Mouse (Mus musculus) left cerebral cortex, postnatal 36 days (tissue): ENCODE data around the gene Shprh. TPM values are rescaled to one million over a fixed set of nuclear protein-coding genes. Genes with fewer than 3 reads are reported as not detected.
"Not testable (repeated sequence)": the region's sequence is repeated elsewhere in the genome, so short reads cannot be mapped to it uniquely, and the experiment has no call there.

Experiments
- DNase-seq, 2 experiments: peaks; one replicate each; pipeline ENCODE4 v3.0.0; 2021 to 2022; ENCODE audit warnings: low spot score in 2 of 2, mixed read lengths in 1 of 2
- intact Hi-C: fragments of 180-260 bp; cut with DNase I; formaldehyde crosslinking; loops from one replicate; pipeline ENCODE4 v1.15.1; 2025
- total RNA-seq, 2 experiments: library from RNA; stranded (reverse); gene quantifications; 2 replicates each; pipeline ENCODE4 v1.2.3; 2021

The Shprh gene
- total RNA-seq, result 10 to 100 TPM; 41.3 to 46.8 TPM

DNA sequence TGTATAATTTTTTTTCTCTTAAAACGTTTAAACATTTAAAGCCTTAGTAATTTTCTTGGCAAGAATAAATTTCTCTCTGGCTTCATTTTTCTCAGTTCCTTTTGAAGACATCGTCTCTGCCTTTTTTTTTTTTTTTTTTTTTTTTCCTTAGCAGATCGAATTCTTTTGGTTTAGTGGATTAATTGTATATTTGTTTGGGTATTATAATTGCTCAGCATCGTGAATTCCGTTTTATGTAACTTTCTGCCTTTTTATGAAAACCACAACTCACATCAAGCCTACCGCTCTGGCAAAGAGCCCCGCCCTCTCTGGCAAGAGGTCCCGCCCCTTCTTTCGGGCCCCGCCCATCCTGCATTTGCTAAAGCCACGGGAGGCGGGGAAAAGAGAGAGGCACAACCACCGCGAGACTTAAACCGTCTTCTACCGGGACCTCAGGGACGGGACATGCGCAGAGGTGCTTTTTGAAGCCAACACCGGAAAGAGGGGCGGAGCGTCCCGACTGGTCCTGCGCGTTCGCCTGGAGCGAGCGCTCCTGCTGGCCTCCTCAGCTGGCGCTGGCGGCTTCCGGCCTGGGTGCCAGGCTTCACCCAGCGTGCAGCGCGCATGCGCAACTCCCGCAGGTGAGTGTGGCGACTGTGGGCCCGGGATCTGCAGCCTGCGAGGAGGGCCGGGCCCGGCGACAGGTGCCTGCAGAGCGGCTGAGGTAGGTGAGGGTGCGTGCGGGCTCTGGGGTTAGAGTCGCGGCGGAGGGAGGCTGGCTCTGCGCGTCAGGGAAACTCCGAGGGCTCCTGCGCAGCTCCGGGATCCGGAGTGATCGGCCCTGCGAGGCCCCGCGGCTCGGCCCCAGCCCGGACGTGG lies at the start of gene Shprh:
Gene Shprh (plus strand): TSS at position 544 of the 858 bp plus-strand sequence.
- peak; percentile 97 to 98 for DNase-seq
- intact Hi-C loops, result no loop called here

DNA sequence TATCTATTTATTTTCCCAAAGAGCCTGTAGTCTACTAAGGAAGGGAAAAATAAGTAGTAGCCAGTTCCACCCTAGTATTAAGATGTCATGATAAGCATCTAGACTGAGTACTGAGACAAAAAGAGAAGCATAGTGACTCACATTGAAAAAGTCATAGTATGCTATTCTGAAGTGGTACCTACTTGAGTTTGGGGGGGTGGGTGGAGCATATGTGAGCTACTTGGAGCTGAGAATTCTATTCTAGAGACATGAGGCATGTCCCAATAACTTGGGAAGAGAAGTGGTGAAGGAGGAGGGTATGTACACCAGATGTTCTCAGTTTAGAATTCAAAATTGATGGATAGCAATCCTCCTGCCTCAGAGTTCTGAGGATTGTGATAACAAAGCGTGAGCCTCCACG lies 27.4 kb upstream of the Shprh start:
- DNase-seq, result peak in 1 of 2 experiments; percentile 6
- intact Hi-C loops, result no loop called here

DNA sequence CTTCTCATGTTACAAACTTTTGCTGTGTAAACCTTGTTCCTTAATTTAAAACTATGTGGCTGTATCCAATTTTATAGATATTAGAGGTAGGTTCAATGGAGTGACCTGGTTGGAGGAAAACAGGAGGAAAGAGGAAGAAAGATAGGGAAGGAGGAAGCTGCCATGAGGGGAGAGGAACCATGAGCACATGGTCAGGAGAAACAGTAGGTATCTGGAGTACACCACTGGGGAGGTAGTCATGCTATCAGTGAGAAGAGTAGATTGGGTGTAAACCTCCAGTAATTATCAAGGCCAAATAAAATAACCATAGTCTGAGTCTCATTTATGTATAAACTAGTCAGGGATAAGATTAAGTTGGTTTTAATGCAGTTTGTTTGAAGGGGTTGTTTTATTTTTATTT lies 3.6 kb upstream of the Shprh start:
- intact Hi-C loops, result no loop called here
- no peak for DNase-seq

DNA sequence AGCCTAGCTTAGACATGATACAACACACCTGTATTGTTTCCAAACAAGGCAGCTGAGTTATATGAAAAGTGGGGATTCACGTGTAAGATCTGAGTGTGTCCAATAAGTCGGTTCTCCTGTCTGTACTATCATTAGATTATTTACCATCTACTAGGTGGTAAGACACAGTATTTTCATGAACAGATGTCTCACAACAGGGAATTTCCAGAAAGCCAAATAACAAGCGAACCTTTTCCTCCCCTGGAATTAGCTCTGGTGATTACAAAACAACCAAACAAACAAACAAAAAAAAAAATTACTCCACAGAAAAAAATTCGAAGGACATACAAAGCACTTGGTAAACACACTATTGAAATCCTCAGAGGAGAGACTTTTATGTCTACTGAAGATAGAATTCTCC lies 781 bp upstream of the Shprh start:
- no peak for DNase-seq
- intact Hi-C loops, result no loop called here

DNA sequence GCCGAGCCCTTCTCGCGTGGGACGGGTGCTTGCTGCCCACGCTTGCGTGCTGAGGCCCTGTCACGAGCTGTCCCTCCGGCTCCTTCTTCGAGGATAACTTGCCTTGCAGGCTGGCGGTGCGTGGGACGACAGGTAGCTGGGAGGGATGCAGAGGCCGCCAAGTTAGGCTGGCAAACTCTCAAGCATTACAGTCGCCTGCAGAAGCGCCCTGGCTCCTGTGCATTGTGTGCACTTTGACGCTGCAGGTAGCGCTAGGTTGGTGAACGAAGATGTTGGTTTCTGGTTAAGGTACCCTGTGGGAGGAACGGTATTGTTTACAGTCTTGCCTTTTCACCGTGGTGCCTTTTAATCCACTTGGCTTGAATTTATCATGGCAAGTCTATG lies 507 bp downstream of the Shprh start:
- intact Hi-C loops, result no loop called here
- DNase-seq, result no peak

DNA sequence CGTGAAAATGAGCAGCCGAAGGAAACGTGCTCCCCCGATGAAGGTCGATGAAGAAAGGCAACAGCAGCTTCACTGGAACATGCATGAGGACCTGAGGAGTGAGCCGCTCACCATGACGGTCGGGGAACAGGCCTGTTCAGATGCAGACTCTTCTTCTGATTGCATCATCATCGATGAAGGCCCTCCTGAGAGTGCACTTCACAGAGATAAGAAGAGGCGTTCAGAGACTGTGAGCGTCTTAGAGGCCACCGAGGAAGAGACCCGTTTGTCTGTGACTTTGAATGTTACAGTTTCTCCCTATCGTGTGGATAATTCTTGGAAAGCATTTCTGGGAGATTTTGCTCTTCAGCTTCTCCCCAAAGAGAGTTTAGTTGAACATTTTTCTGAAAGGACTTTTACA lies 2.4 kb downstream of the Shprh start:
- no peak for DNase-seq
- intact Hi-C loops, result no loop called here

DNA sequence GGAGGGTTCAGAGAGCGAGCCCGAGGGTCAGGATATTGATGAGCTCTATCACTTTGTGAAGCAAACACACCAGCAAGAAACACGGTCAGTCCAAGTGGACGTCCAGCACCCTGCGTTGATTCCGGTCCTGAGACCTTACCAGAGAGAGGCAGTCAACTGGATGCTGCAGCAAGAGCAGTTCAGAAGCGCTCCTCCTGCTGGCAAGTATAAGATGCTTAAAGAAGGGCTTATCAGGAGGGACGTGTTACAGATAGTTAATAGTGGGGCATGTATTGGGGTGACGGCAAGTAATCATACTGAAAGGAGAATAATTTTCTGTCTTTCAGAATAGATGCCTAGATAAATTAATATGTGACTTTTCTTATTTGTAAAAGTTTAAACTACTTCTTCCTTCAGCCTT lies 7.8 kb downstream of the Shprh start:
- no peak for DNase-seq
- intact Hi-C loops, result no loop called here

DNA sequence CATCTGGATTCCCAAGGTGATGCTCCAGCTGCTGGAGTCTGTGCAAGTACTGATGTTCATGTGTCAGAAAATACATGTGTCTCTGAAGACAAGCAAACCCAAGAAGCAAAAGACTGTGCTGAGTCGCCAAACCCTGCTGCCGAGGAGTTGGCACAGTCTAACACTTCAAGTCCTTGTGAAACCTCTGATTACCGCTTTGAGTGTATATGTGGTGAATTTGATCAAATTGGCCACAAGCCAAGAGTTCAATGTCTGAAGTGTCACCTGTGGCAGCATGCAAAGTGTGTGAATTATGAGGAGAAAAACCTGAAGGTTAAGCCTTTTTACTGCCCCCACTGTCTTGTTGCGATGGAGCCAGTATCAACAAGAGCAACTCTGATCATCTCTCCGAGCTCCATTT lies 15.3 kb downstream of the Shprh start:
- no peak for DNase-seq
- intact Hi-C loops, result no loop called here

DNA sequence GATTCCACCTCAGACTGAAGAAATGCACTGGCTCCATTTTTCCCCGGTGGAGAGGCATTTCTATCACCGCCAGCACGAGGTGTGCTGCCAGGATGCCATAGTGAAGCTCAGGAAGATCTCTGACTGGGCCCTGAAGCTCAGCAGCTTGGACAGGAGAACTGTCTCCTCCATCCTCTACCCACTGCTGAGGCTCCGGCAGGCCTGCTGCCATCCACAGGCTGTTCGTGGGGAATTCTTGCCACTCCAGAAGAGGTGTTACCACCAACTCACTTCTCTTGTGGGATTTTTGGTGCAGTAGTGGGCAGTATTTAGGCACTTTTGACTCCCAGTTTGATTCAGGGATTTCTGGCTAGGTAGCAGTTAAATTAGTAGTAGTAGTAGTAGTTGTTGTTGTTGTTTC lies 21.0 kb downstream of the Shprh start:
- intact Hi-C loops, result no loop called here
- DNase-seq, result no peak

DNA sequence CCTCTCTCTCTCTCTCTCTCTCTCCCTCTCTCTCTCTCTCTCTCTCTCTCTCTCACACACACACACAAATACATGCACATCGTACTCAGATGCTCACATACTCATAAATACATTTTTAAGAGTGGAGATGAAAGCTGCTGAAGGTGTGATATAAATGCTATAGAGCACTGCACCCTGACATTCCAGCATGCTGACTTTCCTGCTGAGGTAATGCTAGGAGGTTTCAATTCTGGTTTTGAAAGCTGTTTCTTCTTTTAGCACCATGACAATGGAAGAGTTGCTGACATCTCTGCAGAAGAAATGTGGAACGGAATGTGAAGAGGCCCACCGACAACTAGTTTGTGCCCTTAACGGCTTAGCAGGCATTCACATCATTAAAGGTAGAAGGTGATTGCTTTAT lies 22.4 kb downstream of the Shprh start:
- intact Hi-C loops, result no loop called here
- no peak for DNase-seq

DNA sequence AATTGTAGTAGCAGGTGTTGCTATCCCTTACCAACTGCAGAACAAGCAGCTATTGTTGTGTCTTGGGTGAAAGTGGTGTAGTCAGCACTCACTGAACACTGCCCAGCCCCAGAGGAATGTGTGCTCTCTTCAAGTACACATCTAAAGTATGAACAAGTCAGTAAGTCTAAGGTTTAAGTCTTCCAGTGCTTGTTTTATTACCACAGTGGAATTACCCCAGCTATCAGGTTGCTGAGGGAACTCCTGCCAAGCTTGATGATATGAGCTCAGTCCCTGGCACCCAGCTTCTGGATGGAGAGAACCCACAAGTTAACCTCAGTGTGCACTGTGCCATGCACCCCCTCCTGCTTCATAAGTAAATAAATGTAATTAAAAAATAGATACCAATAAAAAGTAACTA lies 23.3 kb downstream of the Shprh start:
- DNase-seq, result no peak
- intact Hi-C loops, result no loop called here

DNA sequence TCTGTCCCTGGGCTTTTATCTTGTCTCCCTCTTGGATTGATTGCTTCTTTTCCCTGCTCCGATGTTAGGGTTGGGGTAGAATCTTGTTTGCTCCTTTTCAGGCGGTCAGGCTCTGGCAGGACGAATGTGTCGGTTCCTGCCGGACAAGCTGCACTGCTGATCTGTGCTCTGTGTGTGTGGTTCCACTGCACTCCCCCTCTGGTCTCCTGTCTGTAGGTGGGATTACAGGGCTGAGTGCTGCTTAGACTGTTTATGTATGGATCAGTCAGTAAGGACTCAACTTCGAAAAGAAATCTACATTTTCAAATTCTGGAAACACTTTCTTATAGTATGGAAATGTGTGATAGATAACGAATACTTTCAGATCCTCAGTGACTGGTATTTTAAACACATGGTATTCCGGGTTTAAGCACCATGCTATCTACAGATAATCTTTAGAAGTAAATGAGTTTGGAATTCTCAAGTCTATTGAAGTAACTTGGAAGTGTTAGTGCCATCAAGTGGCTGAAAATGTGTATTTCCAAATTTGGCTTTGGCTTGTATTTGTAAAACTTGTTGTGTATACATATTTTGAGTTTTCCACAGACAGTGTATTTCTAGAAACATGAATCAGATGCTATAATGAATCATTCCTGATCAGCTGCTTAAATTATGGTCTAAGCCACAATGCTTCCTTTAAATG lies 26.7 kb downstream of the Shprh start:
- DNase-seq, result no peak
- intact Hi-C loops, result loop anchor here (5.0 kb wide), 1 partner anchor 769 kb away; no protein-coding TSS in a partner anchor

DNA sequence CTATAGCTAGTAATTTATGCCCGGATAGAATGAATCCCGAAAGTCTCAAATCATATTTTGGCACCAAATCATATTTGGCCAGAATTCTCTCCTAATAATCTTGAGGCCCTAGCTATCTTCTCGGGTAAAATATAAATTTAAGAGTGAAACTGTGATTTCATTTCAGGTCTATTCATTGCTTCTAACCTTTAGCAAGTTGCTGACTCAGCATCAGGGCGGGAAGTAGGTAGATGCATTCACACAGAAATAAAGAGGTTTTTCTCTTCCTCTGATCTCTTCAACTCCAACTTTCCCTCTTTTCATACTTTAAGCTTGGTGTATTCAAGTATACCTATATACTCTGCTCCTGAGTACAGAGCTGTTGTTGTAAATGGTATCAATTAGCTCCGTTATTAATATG lies 30.9 kb downstream of the Shprh start:
- no peak for DNase-seq
- intact Hi-C loops, result no loop called here

DNA sequence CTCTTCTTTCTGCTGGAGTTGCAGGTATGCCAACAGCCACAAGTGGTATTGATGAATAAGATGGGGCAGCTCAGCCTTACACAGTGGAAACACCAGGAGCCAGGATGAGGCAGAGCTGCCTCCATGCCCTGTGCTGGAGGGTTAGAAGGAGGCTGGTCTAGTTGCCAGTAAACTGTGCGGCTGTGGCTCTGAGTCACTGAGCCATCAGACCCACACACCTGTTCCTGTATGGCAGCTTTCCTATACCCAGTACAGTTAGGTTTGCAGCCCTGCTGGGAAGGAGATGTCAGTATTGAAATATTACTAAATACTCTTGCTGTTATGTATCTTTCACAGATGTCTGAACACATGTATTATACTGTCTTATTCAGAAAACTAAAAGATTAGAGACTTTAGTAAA lies 48.1 kb downstream of the Shprh start:
- DNase-seq, result no peak
- intact Hi-C loops, result no loop called here

DNA sequence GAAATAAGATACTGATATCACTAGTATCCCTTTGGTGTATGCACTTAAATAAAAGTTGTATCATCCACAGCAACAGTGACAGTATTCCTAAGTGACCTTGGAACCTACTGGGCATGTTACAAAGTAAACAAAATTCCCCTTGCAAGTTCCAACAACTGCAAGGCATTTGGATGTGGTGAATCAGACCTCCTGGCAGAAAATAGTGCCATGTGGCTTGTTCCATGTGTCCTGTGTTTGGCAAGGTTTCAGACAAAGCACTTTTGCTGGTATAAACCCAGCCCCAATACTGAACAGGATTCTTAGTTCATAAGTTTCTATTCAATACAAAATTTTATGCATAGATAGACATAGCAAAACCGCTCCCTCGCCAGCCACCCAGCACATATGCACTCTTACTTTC lies 49.1 kb downstream of the Shprh start:
- DNase-seq, result no peak
- intact Hi-C loops, result no loop called here

DNA sequence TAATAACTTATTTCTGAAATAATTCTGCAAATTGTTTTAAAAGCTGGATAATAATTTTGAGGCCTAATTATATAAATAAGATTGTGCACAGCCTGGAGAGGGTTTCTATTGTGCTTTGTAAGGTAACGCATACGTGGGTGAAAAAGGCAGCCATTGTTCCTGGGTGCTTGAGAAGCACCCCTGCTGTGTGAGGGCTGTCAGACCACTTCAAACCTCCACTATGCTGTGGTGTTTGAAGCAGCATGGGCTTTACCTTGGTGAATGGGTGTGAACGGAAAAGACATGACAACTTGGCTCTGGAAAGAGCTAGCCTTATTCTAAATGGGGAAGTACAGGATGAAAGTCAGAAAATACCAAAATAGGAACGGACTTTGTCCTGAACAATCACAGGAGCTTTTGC lies 50.8 kb downstream of the Shprh start:
- intact Hi-C loops, result loop anchor here (10.0 kb wide), 1 partner anchor 145 kb away; the partner anchor contains the start of gene Epm2a
- no peak for DNase-seq

DNA sequence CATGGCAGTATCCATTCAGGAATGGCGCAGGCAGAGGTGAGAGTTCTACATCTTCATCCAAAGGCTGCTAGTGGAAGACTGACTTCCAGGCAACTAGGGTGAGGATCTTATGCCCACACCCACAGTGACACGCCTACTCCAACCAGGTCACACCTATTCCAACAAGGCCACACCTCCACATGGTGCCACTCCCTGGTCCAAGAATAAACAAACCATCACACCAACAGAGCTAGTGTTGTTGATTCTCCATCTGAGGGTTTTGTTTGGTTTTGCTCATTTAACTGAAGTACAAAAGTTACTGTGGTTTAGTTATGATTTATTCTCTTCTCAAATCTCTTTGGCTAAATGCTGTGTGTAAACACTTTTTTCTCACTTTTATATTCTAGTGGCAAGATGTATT lies 56.7 kb downstream of the Shprh start:
- intact Hi-C loops, result loop anchor here (10.0 kb wide), 1 partner anchor 139 kb away; the partner anchor contains the start of gene Epm2a
- not testable (repeated sequence) for DNase-seq

DNA sequence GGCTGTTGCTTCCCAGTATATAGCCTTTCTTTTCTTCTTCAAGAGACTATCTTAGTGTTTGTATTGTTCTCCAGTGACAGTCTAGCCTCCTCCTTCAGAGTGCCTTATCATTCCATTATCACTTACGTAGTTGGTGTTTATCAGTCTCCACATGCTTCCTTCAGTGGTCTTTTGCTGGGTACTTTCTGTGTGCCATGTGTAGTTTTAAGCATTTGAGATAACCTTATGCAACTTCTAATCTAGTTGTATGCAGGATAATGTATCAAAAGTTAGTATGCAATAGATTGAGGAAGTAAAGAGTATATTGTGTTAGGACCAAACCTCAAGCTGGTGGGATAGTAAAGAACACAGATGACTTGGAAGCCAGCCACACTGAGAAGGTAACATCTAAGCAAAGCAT lies 59.4 kb downstream of the Shprh start:
- DNase-seq, result no peak
- intact Hi-C loops, result loop anchor here (10.0 kb wide), 1 partner anchor 136 kb away; the partner anchor contains the start of gene Epm2a

DNA sequence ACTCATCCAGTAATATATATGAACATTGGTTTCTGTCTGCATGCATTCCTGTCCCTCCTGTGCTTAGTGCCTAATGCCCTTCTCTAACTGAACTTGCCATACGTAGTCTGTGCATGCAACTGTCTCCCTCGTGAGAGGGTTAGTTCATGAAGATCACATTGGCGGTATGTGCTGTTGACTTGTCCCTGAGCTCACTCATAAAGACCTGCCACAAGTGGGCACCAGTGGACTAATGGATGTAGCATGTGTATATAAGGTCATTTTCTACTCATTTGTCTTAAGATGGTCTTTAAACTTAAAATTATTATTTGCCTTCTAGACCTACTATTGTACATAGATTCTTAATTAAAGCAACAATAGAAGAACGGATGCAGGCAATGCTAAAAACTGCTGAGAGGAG lies 62.8 kb downstream of the Shprh start:
- intact Hi-C loops, result no loop called here
- no peak for DNase-seq

DNA sequence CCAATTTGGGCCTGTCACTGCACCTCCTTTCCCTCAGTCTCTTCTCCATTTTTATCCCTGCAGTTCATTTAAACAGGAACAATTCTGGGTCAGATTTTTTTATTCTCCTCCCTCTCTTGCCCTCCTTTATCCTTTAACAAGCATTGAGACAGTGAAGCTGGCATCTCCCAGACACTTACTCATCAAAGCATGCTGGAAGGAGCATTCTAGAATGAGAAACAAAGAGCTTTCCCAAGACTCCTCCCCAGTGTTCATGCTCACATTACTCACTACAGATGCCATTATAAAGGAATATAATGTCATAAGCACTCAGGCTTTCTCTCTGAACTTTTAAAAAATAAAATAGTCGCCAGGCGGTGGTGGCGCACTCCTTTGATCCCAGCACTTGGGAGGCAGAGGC lies 77.2 kb downstream of the Shprh start:
- DNase-seq, result no peak

DNA sequence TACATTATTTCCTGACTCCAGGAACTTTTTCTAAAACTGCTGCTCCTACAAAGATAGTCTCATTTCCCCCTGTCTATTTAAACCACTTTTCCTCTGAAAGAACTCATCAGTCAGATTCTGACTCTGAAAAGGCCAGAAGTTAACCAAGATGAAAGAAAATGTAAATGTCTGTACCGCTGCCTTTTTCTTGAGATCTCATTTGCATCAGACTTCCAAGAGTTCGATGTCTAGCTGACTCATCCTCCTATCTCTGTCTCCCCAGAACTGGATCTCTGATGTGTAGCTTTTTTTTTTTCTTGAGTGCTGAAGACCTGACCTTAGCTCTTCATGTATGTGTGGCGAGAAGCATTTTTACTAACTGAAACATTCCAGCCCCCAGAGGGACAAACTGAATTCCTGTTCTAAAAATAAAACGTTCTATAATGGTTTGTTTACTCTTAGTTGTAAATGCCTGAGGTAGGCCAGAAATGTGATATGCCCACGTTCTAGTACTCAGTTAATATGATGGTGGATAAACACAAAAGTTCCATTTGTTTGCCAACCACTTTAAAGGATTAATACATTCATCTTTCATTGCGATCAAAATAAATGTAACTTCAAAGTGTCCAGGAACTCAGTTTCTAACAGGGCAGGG lies 80.4 kb downstream of the Shprh start:
- DNase-seq, result no peak
- intact Hi-C loops, result no loop called here

More for the DNA sequence above, 77.2 kb downstream of the Shprh start:
- intact Hi-C loops, result no loop called here
